Mouse (Mus musculus): Measurements from ENCODE around the gene Smco3. TPM values are rescaled to one million over a fixed set of nuclear protein-coding genes. Genes with fewer than 3 reads are reported as not detected.
"Not testable (repeated sequence)": the region's sequence is repeated elsewhere in the genome, so short reads cannot be mapped to it uniquely, and the experiment has no call there.

Gene Smco3
- total RNA-seq, 2 experiments from 2014 or later = 0.62 to 1.6 TPM

DNA sequence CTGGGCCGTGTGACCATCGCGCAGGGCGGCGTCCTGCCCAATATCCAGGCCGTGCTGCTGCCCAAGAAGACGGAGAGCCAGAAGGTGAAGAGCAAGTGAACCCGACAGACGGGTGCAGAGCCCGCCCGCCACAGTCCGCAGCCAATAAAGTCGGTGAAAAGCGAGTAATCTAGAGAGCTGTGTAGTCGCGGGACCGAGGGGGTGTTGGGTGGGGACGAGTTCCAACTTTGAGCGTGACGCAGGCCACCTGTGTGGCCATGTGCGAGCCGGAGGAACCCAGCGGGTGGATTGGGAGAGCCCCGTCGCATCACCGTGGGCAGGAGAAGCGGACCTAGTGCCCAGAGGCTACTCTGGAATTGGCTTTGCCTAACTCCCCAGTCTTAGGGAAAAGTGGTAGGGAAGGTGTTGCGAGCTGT is 26.6 kb downstream of the Smco3 start:
- DNase-seq = peak; percentile 24
- intact Hi-C loops (cut with DNase I; ENCODE audit: low total_unique reads) = no loop called here

DNA sequence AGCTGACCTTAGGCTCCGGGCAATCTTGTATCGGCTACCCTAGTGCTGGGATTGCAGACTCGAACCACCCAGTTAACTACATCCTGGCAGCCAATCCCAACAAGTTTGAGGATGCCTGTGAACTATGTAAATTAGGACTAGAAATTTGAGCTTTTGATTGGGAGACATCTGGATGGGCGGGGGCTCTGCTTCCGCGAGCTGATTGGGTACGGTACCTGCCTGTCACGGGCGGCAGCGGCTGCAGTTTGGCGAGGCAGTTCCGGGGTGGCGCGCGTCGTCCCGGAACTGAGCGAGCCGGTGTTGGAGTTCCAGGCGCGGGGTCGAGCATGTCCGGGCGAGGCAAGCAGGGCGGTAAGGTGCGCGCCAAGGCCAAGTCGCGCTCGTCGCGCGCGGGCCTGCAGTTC is 27.2 kb downstream of the Smco3 start, which contains the start of gene H2afj:
TSS of gene H2afj (plus strand) at position 231 of the 404 bp plus-strand sequence.
- peak; percentile 98 for DNase-seq
- intact Hi-C loops (cut with DNase I; ENCODE audit: low total_unique reads) = no loop called here

DNA sequence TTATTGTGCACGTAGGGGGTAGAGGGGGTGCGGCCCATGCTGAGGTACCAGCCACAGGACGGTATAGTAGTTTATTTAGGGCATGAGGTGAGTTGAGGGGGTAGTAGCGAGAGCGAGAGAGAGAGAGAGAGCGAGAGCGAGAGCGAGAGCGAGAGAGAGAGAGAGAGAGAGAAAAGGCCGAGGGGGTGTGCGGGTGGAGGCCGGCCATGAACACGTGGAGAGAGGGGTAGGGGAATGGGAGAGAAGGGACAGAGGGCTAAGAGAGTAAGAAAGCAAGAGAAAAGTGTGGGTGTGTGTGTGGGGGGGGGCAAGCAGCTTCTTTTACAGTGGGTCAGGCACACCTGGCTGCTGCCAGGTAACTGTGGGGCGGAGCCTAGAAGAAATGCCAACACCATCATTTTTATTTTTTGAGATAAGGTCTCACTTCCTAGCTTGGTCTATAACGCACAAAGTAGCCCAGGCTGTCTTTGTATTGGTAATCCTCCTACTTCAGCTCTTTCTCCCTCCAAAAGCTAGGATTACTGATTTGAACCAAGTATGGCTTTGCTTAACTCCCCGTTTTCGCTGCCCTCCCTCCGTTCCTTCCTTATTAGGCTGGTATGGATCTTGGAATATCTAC is 27.7 kb downstream of the Smco3 start:
- DNase-seq = no peak
- intact Hi-C loops (cut with DNase I; ENCODE audit: low total_unique reads) = no loop called here

DNA sequence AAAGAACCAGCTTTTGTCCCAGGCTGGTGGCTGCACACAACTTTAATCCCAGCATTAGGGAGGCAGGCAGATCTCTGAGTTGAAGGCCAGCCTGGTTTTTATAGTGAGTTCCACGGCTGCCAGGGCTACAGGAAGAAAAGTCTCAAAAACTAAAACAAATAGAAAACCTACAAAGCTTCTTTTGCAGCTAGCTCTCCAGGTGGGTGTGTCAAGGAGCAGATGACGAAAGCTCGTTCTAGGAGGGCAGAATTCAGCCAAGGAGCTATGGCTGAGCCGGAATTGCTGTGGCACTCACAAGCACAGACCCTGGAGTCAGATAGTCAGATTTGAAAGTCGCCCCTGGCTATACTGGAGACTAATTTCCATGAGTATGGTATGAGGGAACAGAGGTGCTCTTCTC is 28.4 kb downstream of the Smco3 start:
- intact Hi-C loops (cut with DNase I; ENCODE audit: low total_unique reads) = no loop called here

DNA sequence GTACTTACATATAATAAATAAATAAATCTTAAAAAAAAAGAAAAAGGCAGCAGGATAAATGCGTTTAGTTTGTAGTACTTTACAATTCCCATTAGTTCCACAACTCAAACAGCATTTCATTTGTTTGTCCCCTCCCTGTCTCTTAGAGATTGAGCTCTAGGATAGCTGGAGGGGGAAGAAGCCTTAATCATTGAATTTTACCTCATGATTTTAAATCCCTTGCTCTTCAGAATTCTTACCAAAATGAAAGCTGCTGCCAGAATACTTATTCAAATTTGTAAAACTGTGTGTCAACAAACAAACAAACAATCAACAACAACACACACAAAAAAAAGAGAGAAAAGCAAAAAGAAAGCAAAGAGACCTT is 29.9 kb downstream of the Smco3 start:
- intact Hi-C loops (cut with DNase I; ENCODE audit: low total_unique reads) = no loop called here
- no peak for DNase-seq

More for the DNA sequence above, 28.4 kb downstream of the Smco3 start:
- DNase-seq = no peak

DNA sequence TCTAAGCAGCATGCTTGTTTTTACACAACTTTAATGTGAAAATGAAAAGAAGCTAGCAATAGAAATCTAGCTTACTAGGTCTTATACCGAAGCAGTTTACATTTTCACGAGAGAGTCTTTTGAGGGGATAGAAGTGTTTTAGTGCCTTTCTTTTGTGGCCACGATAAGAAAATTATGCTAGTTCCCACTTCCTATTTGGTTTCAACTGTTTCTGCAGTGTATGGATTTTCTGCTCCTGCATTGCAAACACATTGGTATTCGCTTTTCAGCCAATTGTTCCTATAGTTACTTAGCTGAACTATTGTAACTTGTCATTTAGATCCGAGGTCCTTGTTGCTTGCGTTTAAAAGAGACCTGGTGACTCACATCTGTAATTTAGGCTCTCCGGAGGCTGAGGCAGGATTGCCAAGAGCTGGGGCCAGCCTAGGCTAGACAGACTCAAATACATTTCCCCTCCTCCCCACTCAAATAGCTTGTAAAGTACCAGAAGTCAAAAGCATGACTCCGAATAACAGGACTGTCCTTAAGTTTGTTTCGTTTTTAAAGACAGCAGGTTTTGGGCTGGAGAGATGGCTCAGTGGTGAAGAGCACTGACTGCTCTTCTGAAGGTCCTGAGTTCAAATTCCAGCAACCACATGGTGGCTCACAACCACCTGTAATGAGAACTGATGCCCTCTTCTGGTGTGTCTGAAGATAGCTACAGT is 30.4 kb downstream of the Smco3 start:
- intact Hi-C loops (cut with DNase I; ENCODE audit: low total_unique reads) = no loop called here
- no peak for DNase-seq

DNA sequence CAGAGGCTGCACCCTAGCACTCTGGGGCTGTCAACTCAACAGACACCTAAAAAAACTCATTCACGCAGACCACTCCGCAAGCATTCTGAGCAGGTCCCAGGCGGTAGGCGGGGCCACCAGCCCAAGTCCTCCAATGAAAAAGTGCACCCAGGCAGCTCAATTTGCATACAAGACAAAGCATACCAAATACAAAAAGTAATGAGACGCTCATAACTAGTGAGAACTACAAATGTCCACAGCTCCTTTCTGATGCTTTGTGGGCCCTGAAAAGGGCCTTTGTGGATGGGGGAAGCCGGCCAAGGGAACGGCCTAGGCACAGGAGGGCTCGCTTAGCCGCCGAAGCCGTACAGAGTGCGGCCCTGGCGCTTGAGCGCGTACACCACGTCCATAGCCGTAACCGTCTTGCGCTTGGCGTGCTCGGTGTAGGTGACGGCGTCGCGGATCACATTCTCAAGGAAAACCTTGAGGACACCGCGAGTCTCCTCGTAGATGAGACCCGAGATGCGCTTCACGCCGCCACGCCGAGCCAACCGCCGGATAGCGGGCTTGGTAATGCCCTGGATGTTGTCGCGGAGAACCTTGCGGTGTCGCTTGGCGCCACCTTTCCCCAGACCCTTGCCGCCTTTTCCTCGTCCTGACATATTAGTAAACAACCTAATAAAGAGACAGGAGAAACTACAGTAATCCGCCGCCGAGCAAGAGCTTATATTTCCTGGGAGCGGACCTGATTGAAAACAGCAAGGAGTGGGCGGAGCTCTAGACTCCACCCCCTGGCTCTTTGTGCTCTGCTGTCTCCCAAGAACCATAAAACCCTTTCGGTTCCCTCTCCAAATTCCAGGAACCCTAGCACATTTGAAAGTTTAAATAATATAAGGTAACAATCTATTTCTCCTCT is 31.3 kb downstream of the Smco3 start, which contains the start of gene Hist4h4:
TSS of gene Hist4h4 (minus strand) at position 677 of the 895 bp plus-strand sequence.
- intact Hi-C loops (cut with DNase I; ENCODE audit: low total_unique reads) = no loop called here

DNA sequence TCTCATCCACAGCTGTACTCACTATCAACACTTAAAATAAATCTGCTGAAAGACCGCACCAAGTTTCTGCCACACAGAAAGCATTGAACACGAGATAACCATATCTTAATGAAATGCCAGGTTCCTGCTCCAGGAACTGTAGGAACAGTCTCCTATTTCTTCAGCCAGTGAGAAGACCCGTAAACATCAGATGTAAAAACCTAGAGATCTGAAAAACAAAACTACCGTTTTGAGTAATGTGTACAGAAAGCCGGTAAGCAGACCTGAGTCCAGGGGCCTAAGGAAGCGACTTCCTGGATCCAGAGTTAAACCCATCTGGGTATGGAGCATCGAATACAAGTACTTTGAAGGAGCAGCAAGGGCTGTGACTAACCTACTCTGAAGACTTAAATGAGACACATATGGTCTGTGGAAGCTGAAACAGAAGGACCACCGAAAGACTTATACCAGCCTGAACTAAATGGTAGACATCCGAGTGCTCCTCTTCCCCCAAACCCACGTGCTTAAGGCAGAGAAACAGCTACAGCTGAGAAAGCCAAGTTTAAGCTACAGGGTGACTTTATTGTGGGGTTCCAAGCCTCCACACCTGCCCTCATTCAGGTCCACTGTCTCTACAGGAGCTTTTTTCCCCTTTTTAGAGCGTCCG is 32.0 kb downstream of the Smco3 start:
- intact Hi-C loops (cut with DNase I; ENCODE audit: low total_unique reads) = no loop called here
- DNase-seq = no peak

More for the DNA sequence above, 31.3 kb downstream of the Smco3 start, which contains the start of gene Hist4h4:
- peak; percentile 91 for DNase-seq

DNA sequence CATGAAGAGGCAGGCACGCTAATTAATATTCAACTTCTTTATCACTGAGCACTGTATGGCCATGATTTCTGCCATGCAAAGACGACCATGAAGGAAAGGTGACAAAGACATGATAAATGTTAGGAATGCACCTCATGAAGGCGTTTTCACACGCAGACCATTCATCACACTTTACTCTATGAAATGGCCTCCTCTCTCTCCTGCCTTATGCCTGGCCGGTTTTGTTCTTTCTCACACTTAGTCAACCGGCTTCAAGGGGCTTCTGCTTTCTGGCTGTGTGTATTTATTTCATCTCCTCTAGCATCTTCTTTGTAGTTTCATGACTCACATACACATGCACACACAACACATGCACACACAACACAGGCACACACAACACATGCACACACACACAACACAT is 34.0 kb downstream of the Smco3 start:
- DNase-seq = no peak
- intact Hi-C loops (cut with DNase I; ENCODE audit: low total_unique reads) = no loop called here

DNA sequence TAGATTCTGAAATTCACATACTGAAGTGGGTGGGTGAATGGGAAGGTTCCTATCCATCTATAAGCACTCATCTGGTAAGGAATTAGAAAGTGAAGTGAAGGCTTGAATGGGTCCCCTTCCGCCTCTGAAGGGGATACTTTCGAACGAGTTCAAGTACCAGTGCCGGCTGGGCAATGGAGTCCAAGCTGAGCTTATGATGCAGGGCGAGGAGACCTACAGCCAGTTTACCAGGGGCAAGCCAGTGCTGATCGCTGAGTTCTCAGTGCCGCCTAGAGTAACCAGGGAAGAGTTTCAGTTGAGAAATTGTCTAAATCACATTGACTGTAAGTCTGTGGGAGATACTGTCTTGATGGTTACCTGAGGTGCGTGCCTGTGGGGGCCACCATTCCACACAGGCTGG is 34.5 kb downstream of the Smco3 start:
- DNase-seq = no peak
- intact Hi-C loops (cut with DNase I; ENCODE audit: low total_unique reads) = no loop called here

DNA sequence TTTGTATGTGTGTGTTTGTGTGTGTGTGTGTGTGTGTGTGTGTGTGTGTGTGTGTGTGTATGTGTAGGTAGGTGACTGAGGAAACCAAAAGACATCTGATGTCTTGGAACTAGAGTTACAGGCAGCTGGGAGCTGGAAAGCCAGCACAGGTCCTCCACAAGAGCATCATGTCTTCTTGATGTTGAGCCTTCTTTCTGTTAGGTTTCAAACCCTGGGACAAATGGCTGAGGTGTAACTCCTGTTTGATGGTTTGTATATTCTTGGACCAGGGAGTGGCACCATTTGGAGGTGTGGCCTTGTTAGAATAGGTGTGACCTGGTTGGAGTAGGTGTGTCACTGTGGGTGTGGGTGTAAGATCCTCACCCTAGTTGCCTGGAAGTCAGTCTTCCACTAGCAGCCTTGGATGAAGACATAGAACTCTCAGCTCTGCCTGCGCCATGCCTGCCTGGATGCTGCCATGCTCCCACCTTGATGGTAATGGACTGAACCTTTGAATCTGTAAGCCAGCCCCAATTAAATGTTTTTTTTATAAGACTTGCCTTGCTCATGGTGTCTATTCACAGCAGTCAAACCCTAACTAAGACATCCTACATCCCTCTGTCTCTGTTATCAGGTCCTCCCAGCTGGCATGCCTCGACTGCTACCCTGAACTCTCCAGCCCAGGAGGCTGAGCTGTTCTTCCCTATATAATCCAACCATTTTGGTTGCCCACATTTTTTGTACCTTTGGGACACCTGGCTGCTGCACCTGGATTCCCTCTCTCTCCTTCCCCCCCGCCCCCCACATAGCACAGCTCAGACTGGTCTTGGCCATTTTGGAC is 37.2 kb downstream of the Smco3 start:
- not testable (repeated sequence) for DNase-seq

DNA sequence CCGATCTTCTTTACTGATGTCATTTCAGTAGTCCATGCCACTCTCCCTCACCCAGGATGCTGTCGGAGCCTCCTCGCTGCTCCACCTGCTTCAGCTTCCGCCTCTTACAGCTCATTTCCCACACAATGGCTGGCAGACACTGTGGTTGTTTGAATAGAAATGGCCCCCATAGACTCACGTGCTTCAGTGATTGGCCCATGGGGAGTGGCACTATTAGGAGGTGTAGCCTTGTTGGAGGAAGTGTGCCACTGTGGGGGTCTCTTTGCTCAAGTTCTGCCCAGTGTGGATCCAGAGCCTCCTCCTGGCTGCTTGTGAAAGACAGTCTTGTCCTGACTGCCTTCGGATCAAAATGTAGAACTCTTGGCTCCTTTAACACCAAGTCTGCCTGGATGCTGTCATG is 39.4 kb downstream of the Smco3 start:
- intact Hi-C loops (cut with DNase I; ENCODE audit: low total_unique reads) = no loop called here
- no peak for DNase-seq

More for the DNA sequence above, 37.2 kb downstream of the Smco3 start:
- intact Hi-C loops (cut with DNase I; ENCODE audit: low total_unique reads) = not testable (repeated sequence)

DNA sequence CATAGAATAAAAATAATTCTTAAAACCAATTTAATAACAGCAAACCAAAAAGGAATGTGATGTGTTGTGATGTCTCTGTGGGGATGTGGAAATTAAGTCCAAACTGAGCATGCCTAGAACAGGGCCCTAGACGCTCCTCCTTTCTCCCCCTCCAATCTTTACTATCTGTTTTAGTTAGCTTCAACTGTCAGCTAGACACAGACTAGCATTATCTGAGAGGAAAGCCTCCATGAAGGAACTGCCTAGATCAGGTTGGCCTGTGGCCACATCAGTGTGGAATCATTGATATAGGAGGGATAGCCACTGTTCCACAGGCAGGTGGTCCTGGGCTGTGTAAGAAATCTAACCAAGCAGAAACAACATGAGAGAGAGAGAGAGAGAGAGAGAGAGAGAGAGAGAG is 40.1 kb downstream of the Smco3 start:
- DNase-seq = no peak
- intact Hi-C loops (cut with DNase I; ENCODE audit: low total_unique reads) = no loop called here

DNA sequence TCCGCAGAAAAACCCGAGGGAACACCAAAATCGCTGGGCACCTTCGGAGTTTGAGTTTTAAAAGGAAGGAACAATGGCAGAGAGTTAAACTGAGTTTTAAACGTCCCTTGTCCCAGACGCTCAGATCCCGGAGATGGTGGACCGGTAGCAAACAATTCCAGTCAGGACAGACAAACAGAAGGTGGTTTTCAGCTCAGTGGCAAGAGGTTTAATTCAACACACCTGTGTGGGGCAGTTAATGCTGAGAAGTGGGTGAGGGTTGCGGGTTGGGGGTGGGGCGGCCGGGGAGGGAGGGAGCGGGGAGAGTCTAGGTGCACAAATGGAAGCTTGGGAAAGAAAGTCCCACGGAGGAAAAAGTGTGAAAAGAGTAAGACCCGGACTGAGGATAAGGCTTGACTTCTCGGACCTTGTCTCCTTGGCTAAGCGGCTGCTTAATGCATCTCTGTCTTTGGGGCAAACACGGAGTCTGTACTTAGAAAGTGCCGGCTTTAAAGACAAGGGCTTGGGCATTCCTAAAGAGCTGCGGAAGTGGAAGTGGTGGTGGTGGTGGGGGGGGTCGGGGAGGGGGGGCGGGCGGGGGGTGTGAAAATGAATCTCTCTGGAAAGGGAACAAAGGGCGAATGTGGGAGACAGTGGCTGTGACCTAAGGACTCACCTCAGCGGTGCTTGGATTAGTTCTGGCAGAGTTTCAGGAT is 41.3 kb downstream of the Smco3 start:
- DNase-seq = no peak
- intact Hi-C loops (cut with DNase I; ENCODE audit: low total_unique reads) = no loop called here

DNA sequence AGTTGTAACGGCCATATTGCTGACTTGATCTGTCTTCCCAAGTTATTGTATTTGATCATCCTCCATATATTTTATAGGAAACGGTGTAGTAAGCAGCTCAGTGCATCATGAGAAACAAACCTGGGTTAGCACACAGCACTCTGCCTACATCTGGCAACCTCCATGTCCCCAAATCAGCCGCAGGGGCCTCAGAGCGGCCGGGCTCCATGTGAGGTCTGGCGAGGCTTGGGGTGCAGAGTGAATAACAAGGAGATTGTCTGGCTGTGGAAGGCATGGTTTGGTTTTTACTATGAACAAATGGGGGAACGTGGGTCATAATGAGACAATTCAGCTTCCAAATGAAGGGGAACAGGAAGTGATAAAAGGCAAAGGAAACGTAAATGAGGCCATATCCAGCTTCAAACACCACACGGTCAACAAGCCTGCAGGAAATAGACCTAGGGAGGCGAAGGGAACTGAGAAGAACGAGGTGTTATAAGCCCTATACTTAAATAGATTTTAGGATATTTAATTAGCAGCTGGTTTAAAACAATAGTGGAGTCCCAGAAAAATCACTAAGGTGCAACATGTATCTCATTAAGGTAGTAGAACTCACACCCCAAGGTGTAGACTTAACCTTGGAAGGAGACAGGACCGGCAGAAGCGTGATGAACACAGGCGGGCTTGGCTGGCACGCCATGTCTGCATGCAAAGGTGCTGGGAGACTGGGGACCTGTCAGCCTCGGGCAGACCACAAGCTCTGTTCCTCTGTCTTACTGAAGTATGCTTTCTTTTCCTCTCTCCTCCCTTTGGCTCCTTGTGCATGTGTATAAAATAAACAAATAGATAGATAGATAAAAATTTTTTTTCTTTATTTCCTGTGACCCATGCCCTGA is 42.1 kb downstream of the Smco3 start:
- intact Hi-C loops (cut with DNase I; ENCODE audit: low total_unique reads) = no loop called here
- DNase-seq = no peak

DNA sequence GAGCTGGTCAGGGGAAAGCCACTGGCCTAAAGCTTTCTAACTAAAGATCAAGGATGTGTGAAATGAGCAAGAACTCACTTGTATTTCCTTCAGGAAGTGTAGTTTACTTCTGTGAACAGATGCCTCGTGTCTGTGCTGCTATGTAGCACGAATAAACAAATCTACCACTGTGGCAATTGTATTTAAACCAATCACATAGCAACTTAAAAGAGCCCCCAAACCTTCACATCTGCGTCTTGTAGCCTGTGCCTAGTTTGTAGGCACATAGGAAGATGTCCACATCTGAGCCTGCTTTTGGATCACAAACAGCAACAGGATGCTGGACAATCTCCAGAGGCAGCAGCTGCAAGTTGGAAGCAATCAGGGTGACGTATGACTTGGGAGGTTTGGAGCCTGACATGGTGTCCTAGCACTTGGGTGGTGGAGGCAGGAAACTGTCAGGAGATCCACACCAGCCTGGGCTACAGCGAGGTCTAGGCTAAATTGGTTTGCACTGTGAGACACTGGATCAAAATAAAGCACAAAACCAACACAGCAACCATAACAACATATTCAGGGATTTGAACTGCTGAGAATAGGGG is 45.8 kb downstream of the Smco3 start:
- peak; percentile 69 for DNase-seq
- intact Hi-C loops (cut with DNase I; ENCODE audit: low total_unique reads) = no loop called here

DNA sequence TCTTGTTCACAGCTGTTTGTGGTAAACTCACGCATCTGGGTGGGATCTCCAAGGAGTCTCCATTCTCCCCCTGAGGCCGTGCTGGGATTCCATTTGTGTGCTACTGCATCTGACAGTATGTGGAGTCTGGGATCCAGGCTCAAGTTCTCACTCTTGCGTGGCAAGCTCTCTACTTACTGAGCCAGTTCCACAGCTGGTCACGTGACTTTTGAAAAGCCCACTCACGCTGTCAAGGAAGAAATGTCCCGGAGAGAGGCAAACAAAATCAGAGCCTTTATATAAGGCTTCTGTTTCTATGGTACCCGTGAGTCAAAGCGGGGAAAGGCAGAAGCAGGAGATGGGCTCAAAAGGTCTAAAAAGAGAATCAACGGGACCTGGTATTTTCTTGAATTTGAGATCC is 52.5 kb downstream of the Smco3 start:
- DNase-seq = no peak
- intact Hi-C loops (cut with DNase I; ENCODE audit: low total_unique reads) = no loop called here
